Mouse (Mus musculus) liver, embryonic 15.5 days (tissue): ENCODE results near the gene Klhl40. TPM values are rescaled to one million over a fixed set of nuclear protein-coding genes. Genes with fewer than 3 reads are reported as not detected.
A peak's percentile ranks its signal among the peaks of the same experiment; 100 is the strongest.

Experiments
- ATAC-seq: fragments of 200-750 bp; cut with Nextera tagmentation; 2 replicates; pipeline ENCODE4 v1.8.0; 2017; ENCODE audit warnings: moderate number of reproducible peaks, mild to moderate bottlenecking, moderate library complexity; ENCODE audit not compliant: insufficient read depth
- H3K27ac ChIP-seq: fragments of 300-500 bp; sonication (generic); replicated peaks from 2 replicates; pipeline ENCODE4 v1.5.1; 2015; ENCODE audit warnings: mild to moderate bottlenecking, inconsistent platforms
- H3K27me3 ChIP-seq: fragments of 300-500 bp; sonication (generic); 2 replicates; pipeline ENCODE4 v1.6.1; 2015; ENCODE audit warnings: mild to moderate bottlenecking, inconsistent platforms
- H3K36me3 ChIP-seq: fragments of 300-500 bp; sonication (generic); replicated peaks from 2 replicates; pipeline ENCODE4 v1.6.1; 2015; ENCODE audit warnings: moderate library complexity, mild to moderate bottlenecking, inconsistent platforms
- H3K4me1 ChIP-seq: fragments of 300-500 bp; sonication (generic); replicated peaks from 2 replicates; pipeline ENCODE4 v1.6.1; 2015; ENCODE audit warnings: inconsistent platforms
- H3K4me2 ChIP-seq: fragments of 300-500 bp; sonication (generic); 2 replicates; pipeline ENCODE4 v1.6.1; 2015; ENCODE audit warnings: moderate library complexity, mild to moderate bottlenecking, inconsistent platforms
- H3K4me3 ChIP-seq: fragments of 300-500 bp; sonication (generic); replicated peaks from 2 replicates; pipeline ENCODE4 v1.5.1; 2015; ENCODE audit warnings: mild to moderate bottlenecking, inconsistent platforms
- H3K9ac ChIP-seq: fragments of 300-500 bp; sonication (generic); 2 replicates; pipeline ENCODE4 v1.6.1; 2015; ENCODE audit warnings: moderate library complexity, mild to moderate bottlenecking, inconsistent platforms
- H3K9me3 ChIP-seq: fragments of 300-500 bp; sonication (generic); replicated peaks from 2 replicates; pipeline ENCODE4 v1.6.1; 2016; ENCODE audit warnings: inconsistent platforms
- WGBS: fragments of 180-500 bp; shearing (Covaris S2); methylation state at CpG from one replicate; pipeline ENCODE4 v1.1.7; 2015; ENCODE audit warnings: mixed read lengths; ENCODE audit not compliant: insufficient replicate concordance; 5-methylcytosine and 5-hydroxymethylcytosine counted together
- polyA plus RNA-seq: library from polyadenylated mRNA; unstranded; fragments of >200 nt; fragmentation: Nextera tagmentation; extraction: Ambion mirVana; gene quantifications from 2 replicates; pipeline ENCODE4 v1.2.1, GENCODE M21; 2015

Gene Klhl40
- polyA plus RNA-seq = 0.67 and 0.98 TPM in 2 replicates

- no peak within 1 kb of the TSS for H3K27ac ChIP-seq
- H3K27me3 ChIP-seq = peaks cover 38% of the 10 kb centered on the region
- H3K9ac ChIP-seq = no peak within 1 kb of the TSS
- peak within 1 kb of the TSS; percentile 32 for H3K4me2 ChIP-seq
- no peaks in the 10 kb centered on the region for H3K36me3 ChIP-seq
- no peaks in the 10 kb centered on the region for H3K4me1 ChIP-seq
- no peak for ATAC-seq
- no peak within 1 kb of the TSS for H3K4me3 ChIP-seq
- no peaks in the 10 kb centered on the region for H3K9me3 ChIP-seq
- WGBS = 16% methylated on average over 30 of the region's 30 CpGs
These were observed at the start of gene Klhl40 for GRCm38 (mm10) chr9:121777484-121778065. Gene Klhl40, plus strand, starts transcription at chr9:121777607.

GRCm38 (mm10) chr9:121740490-121740889 is 36.9 kb upstream of the Klhl40 start:
- Histone ChIP-seq H3K9ac (no peak overlapping the region), H3K36me3 (peaks cover 65% of the 10 kb centered on the region), H3K4me3 (no peak overlapping the region), H3K27ac (no peak overlapping the region), H3K4me2 (no peak overlapping the region), H3K9me3 (no peaks in the 10 kb centered on the region), H3K4me1 (no peaks in the 10 kb centered on the region), H3K27me3 (no peaks in the 10 kb centered on the region)
- 87% methylated on average over 6 of the region's 6 CpGs for WGBS
- ATAC-seq = no peak

- H3K9ac ChIP-seq = no peak overlapping the region
- no peaks in the 10 kb centered on the region for H3K9me3 ChIP-seq
- WGBS = 82% methylated on average over 3 of the region's 3 CpGs
- peaks cover 69% of the 10 kb centered on the region for H3K36me3 ChIP-seq
- H3K27me3 ChIP-seq = no peaks in the 10 kb centered on the region
- ATAC-seq = no peak
- H3K4me3 ChIP-seq = no peak overlapping the region
- no peak overlapping the region for H3K4me2 ChIP-seq
- H3K27ac ChIP-seq = no peak overlapping the region
- no peaks in the 10 kb centered on the region for H3K4me1 ChIP-seq
These were observed 36.2 kb upstream of the Klhl40 start for GRCm38 (mm10) chr9:121741168-121741567.

GRCm38 (mm10) chr9:121744051-121744450 is 33.4 kb upstream of the Klhl40 start:
- ATAC-seq = no peak
- H3K4me1 ChIP-seq = no peaks in the 10 kb centered on the region
- H3K27me3 ChIP-seq = no peaks in the 10 kb centered on the region
- no peak overlapping the region for H3K4me2 ChIP-seq
- WGBS = 62% methylated on average over 8 of the region's 8 CpGs
- H3K4me3 ChIP-seq = no peak overlapping the region
- H3K9ac ChIP-seq = no peak overlapping the region
- no peaks in the 10 kb centered on the region for H3K9me3 ChIP-seq
- H3K27ac ChIP-seq = no peak overlapping the region
- H3K36me3 ChIP-seq = peaks cover 87% of the 10 kb centered on the region

DNA sequence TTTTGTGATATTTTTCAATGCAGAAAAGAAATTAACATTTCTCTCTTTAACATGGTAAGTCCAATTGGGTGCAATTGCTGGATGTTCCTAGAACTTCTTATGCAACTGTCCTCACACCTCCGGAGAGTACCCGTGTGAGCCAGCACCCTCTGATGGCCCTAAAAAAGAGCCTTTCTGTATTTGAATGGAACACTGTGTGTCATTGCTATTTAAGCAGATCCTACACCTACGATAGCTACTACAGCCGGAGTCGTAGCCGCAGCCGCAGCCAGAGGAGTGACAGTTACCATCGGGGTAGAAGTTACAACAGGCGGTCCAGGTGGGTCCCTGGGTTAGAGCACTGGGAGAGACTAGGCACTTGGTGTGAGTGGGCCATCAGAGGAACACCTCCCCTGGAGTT is 24.6 kb upstream of the Klhl40 start:
- H3K4me2 ChIP-seq = no peak overlapping the region
- peaks cover 1% of the 10 kb centered on the region for H3K27me3 ChIP-seq
- H3K9ac ChIP-seq = no peak overlapping the region
- H3K4me3 ChIP-seq = no peak overlapping the region
- H3K4me1 ChIP-seq = no peaks in the 10 kb centered on the region
- H3K36me3 ChIP-seq = peaks cover 87% of the 10 kb centered on the region
- WGBS = 90% methylated on average over 9 of the region's 9 CpGs
- H3K27ac ChIP-seq = no peak overlapping the region
- H3K9me3 ChIP-seq = no peaks in the 10 kb centered on the region
- no peak for ATAC-seq

- WGBS = 76% methylated on average over 3 of the region's 3 CpGs
These were observed 22.8 kb upstream of the Klhl40 start for GRCm38 (mm10) chr9:121754624-121755023.

DNA sequence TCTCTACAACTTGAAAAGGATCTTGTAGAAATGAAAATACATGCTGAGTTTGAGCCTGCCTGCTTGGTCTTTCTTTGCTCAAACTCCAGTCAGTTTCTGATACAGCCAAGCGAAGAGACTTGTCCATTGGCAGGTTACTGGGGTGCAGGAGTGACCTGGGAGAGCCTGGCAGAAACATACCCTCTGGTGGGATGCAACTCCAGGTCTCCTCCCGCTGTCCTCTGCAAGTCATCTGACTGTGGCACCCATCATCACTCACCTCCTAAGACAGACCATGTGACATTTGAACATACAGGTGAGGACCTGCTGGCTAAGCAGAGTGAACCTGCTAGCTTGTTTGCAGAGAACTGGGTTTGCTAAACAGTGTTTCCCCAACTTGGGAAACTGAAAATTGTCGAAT is 20.6 kb upstream of the Klhl40 start:
- peaks cover 25% of the 10 kb centered on the region; the same call in 1 of the 2 replicates for H3K4me1 ChIP-seq
- no peak overlapping the region for H3K4me2 ChIP-seq
- no peak overlapping the region for H3K27ac ChIP-seq
- no peak overlapping the region for H3K4me3 ChIP-seq
- ATAC-seq = no peak
- WGBS = 68% methylated on average over 3 of the region's 3 CpGs
- H3K36me3 ChIP-seq = peaks cover 47% of the 10 kb centered on the region
- no peak overlapping the region for H3K9ac ChIP-seq
- peaks cover 42% of the 10 kb centered on the region for H3K27me3 ChIP-seq
- H3K9me3 ChIP-seq = no peaks in the 10 kb centered on the region

More at GRCm38 (mm10) chr9:121754624-121755023, 22.8 kb upstream of the Klhl40 start:
- peaks cover 69% of the 10 kb centered on the region for H3K36me3 ChIP-seq
- H3K4me2 ChIP-seq = no peak overlapping the region
- no peak overlapping the region for H3K27ac ChIP-seq
- H3K27me3 ChIP-seq = peaks cover 20% of the 10 kb centered on the region
- no peak for ATAC-seq
- peaks cover 15% of the 10 kb centered on the region; the same call in 1 of the 2 replicates for H3K4me1 ChIP-seq
- no peak overlapping the region for H3K4me3 ChIP-seq
- no peaks in the 10 kb centered on the region for H3K9me3 ChIP-seq
- no peak overlapping the region for H3K9ac ChIP-seq

DNA sequence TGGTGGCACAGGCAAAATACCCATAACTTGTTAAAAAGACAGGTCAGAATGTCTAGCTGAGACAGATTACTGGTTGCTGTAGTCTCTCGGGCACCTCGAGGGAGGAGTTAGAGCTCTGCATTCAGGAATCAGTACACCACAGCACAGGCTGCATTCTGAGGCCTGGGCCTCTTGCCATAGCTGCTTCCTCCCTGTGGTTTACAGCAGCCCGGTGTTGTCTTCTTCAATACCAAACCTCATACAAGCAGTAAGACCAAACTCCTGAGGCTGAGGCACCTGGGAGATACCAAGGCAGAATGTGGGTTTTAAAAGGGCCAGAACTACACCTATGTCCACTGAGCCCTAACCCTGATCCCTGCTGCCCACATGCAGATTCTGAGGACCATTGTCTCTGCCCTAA is 20.0 kb upstream of the Klhl40 start:
- no peak overlapping the region for H3K9ac ChIP-seq
- H3K4me1 ChIP-seq = peaks cover 25% of the 10 kb centered on the region; the same call in 1 of the 2 replicates
- H3K36me3 ChIP-seq = peaks cover 41% of the 10 kb centered on the region
- peaks cover 47% of the 10 kb centered on the region for H3K27me3 ChIP-seq
- 15% methylated on average over 3 of the region's 3 CpGs for WGBS
- H3K9me3 ChIP-seq = no peaks in the 10 kb centered on the region
- H3K4me2 ChIP-seq = no peak overlapping the region
- ATAC-seq = no peak
- H3K4me3 ChIP-seq = no peak overlapping the region
- H3K27ac ChIP-seq = no peak overlapping the region

GRCm38 (mm10) chr9:121757835-121758814 is 19.3 kb upstream of the Klhl40 start:
- WGBS = 49% methylated on average over 10 of the region's 10 CpGs
- H3K4me1 ChIP-seq = peaks cover 25% of the 10 kb centered on the region; the same call in 1 of the 2 replicates
- H3K36me3 ChIP-seq = peaks cover 36% of the 10 kb centered on the region
- H3K4me2 ChIP-seq = peak overlapping the region; percentile 70; the same call in 1 of the 2 replicates
- no peak overlapping the region for H3K4me3 ChIP-seq
- ATAC-seq = no peak
- H3K27me3 ChIP-seq = peaks cover 47% of the 10 kb centered on the region
- no peaks in the 10 kb centered on the region for H3K9me3 ChIP-seq
- H3K27ac ChIP-seq = 0 out of 2 replicates have a peak overlapping the region, but pooled peaks have one; percentile 19
- H3K9ac ChIP-seq = no peak overlapping the region

DNA sequence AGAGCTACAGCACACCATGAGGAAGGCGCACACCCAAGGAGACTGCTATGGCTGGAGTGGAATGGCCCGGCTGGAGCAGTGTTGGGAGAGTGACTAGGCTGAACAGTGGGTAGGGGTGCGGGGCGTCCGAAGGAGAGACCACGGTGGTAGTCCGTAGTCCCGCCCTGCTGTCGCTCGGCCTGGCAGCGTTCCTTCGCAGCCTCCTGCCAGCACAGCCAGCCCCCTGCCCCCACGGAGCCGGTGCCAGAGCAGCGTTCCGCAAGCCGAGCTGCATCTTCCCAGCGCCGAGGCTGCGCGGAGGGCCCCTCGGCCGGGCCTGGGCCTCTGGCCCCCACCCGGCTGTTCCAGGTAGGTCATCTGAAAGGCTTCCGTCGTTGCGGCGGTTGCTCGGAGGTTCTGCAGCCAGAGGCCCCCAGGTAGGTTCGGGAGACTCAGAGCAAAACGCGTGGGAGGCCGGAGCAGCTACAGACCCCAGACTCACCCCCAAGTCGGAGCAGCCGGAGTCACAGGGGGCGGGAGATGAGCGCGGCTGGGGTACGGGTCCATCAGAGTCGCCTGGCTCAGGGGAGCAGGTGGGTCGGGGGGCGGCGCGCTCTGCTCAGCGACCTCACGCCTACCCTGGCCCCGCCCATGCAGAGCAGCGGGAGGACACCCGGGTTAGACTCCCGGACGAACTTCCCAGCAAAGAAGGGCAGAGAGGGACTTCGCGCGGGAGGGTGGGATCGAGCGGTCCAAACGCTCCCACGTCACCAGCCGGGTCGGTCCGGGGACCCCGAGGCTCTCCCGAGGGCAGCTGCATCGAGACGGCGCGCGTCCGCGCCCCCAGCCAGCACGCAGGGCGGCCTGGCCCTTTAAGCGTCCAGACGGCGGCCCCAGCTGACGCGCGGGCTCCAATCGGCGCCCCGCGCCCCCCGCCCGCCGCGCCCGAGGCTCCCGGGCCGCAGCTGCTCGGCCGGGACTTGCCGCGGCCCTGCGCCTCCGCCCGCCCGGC is 18.0 kb upstream of the Klhl40 start, which contains the start of gene Zfp651:
Zfp651 (plus strand) TSS at position 240 of the 991 bp plus-strand sequence.
- WGBS = 2% methylated on average over 92 of the region's 97 CpGs

More for the DNA sequence above, 18.0 kb upstream of the Klhl40 start, which contains the start of gene Zfp651:
- peak within 1 kb of the TSS; percentile 58 for H3K4me3 ChIP-seq
- H3K9me3 ChIP-seq = no peaks in the 10 kb centered on the region
- H3K4me2 ChIP-seq = peak within 1 kb of the TSS; percentile 70
- H3K27ac ChIP-seq = peak within 1 kb of the TSS; percentile 51; the same call in 1 of the 2 replicates
- H3K9ac ChIP-seq = peak within 1 kb of the TSS; percentile 43
- ATAC-seq = peak; percentile 44
- peaks cover 47% of the 10 kb centered on the region for H3K27me3 ChIP-seq
- H3K36me3 ChIP-seq = peaks cover 24% of the 10 kb centered on the region
- H3K4me1 ChIP-seq = peaks cover 25% of the 10 kb centered on the region; the same call in 1 of the 2 replicates
